Mouse (Mus musculus): ENCODE results near the gene Mxd4. TPM values are rescaled to one million over a fixed set of nuclear protein-coding genes. Genes with fewer than 3 reads are reported as not detected.
A peak's percentile ranks its signal among the peaks of the same experiment; 100 is the strongest.

Mxd4 gene
- 203 and 236 TPM in 2 replicates for polyA plus RNA-seq (2012; rRNA removed)

- DNase-seq (ENCODE audit: low read depth), result peak; percentile 98
Observed at GRCm38 (mm10) chr5:34187601-34188316, at the start of gene Mxd4. Gene Mxd4 (minus strand): TSS chr5:34187720.

- DNase-seq (ENCODE audit: low read depth), result no peak
Observed at GRCm38 (mm10) chr5:34235898-34236420, 48.4 kb upstream of the Mxd4 start.

GRCm38 (mm10) chr5:34235056-34235455 is 47.5 kb upstream of the Mxd4 start:
- no peak for DNase-seq (ENCODE audit: low read depth)

GRCm38 (mm10) chr5:34233221-34233515 is 45.6 kb upstream of the Mxd4 start:
- no peak for DNase-seq (ENCODE audit: low read depth)

- no peak for DNase-seq (ENCODE audit: low read depth)
Observed at GRCm38 (mm10) chr5:34232481-34233220, 45.1 kb upstream of the Mxd4 start.

- DNase-seq (ENCODE audit: low read depth), result no peak
Observed at GRCm38 (mm10) chr5:34231901-34232300, 44.4 kb upstream of the Mxd4 start.

GRCm38 (mm10) chr5:34230599-34231485 is 43.3 kb upstream of the Mxd4 start:
- no peak for DNase-seq (ENCODE audit: low read depth)

- no peak for DNase-seq (ENCODE audit: low read depth)
Observed at GRCm38 (mm10) chr5:34229503-34229902, 42.0 kb upstream of the Mxd4 start.

- no peak for DNase-seq (ENCODE audit: low read depth)
Observed at GRCm38 (mm10) chr5:34225516-34225915, 38.0 kb upstream of the Mxd4 start.

- DNase-seq (ENCODE audit: low read depth), result no peak
Observed at GRCm38 (mm10) chr5:34224515-34224914, 37.0 kb upstream of the Mxd4 start.

- no peak for DNase-seq (ENCODE audit: low read depth)
Observed at GRCm38 (mm10) chr5:34220001-34220400, 32.5 kb upstream of the Mxd4 start.

- no peak for DNase-seq (ENCODE audit: low read depth)
Observed at GRCm38 (mm10) chr5:34218672-34219071, 31.2 kb upstream of the Mxd4 start.

- no peak for DNase-seq (ENCODE audit: low read depth)
Observed at GRCm38 (mm10) chr5:34217756-34218155, 30.2 kb upstream of the Mxd4 start.

GRCm38 (mm10) chr5:34216025-34216424 is 28.5 kb upstream of the Mxd4 start:
- DNase-seq (ENCODE audit: low read depth), result no peak

GRCm38 (mm10) chr5:34213659-34214058 is 26.1 kb upstream of the Mxd4 start:
- DNase-seq (ENCODE audit: low read depth), result no peak

- no peak for DNase-seq (ENCODE audit: low read depth)
Observed at GRCm38 (mm10) chr5:34210279-34210678, 22.8 kb upstream of the Mxd4 start.

GRCm38 (mm10) chr5:34207503-34207902 is 20.0 kb upstream of the Mxd4 start:
- no peak for DNase-seq (ENCODE audit: low read depth)

GRCm38 (mm10) chr5:34205788-34206187 is 18.3 kb upstream of the Mxd4 start:
- DNase-seq (ENCODE audit: low read depth), result no peak

- DNase-seq (ENCODE audit: low read depth), result no peak
Observed at GRCm38 (mm10) chr5:34204911-34205310, 17.4 kb upstream of the Mxd4 start.

GRCm38 (mm10) chr5:34202006-34202405 is 14.5 kb upstream of the Mxd4 start:
- DNase-seq (ENCODE audit: low read depth), result no peak

- DNase-seq (ENCODE audit: low read depth), result no peak
Observed at GRCm38 (mm10) chr5:34201396-34201795, 13.9 kb upstream of the Mxd4 start.

GRCm38 (mm10) chr5:34198615-34199014 is 11.1 kb upstream of the Mxd4 start:
- no peak for DNase-seq (ENCODE audit: low read depth)
